Mouse (Mus musculus) testis, adult 2 months (tissue): ENCODE data around the gene Slc6a4.

ENCODE experiments used
- CTCF ChIP-seq: fragments of 200-500 bp; IDR thresholded peaks from 2 replicates; pipeline ENCODE4 v1.5.1; 2012; ENCODE audit warnings: low read depth, mild to moderate bottlenecking, inconsistent platforms, low read length, moderate library complexity; ENCODE audit not compliant: control insufficient read depth, insufficient read depth, insufficient replicate concordance
- POLR2A ChIP-seq: fragments of 200-500 bp; IDR thresholded peaks from 2 replicates; pipeline ENCODE4 v1.6.1; 2012; ENCODE audit warnings: low read depth, mild to moderate bottlenecking, inconsistent platforms, low read length, moderate library complexity; ENCODE audit not compliant: control insufficient read depth

DNA sequence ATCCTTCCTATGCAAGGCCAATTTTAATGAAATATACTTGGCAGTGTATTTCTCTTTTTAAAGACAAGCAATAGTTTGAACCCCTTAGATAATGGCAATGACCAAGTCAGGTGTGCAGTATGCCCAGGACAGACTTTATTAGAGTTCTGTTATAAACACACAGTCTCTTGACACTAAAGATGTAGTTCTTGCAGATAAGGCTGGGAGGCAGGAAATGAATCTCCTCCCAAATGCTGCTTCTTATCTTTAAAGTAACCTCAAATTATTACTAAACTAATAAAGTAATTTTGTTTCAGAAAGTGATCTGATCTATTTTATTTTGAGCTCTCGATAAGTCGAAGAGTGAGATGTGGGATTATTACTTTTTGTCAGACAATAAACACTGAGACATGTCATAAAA, 65.0 kb downstream of the Slc6a4 start:
- TF ChIP-seq CTCF: no peak
- TF ChIP-seq POLR2A: no peak
